In the genomic region with DNA sequence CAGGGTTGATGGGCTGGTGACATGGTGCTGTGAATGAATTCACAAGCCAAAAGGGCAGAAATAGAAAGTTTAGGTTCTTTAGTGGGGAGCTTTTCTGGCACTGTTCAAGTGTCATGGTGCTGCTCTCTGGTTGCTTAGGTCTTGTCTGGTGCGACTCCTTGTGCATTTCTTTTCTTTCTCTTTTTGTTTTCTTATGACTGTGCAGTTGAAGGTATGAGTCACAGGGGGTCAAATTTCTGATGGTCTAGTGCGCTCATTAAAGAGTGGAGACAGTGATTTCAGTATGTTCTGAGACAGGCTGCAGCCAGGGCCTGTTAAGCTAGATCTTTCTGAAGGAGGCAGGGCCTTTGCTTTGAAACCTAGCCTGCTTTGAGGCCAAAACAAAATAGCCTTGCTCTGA, we compare ENCODE assay signal across 12 mouse cellular contexts. TPM values are rescaled to one million over a fixed set of nuclear protein-coding genes. Genes with fewer than 3 reads are reported as not detected.
DNase-seq lines count a peak whose midpoint lies in the region; ATAC-seq and TF ChIP-seq lines count a peak whose summit lies in the region.
"Had no signal": no experiment of that assay in that cellular context is flagged by ENCODE, and none has a peak within 500 bp of the region (broad histone marks: within the 10 kb centered on the region; RNA-seq: fewer than 3 reads in every experiment).

No protein-coding gene starts in this region.

- H3K4me2 ChIP-seq in kidney, embryonic 15.5 days: peak overlapping the region; percentile 72; the same call in 1 of the 2 replicates
- H3K4me2 ChIP-seq in forebrain, embryonic 14.5 days (ENCODE audit: low read length): peak overlapping the region; percentile 65; the same call in 1 of the 2 replicates
- H3K4me2 ChIP-seq in midbrain, embryonic 12.5 days (replicated peaks): peak overlapping the region; percentile 70
- H3K4me2 ChIP-seq: embryonic facial prominence, embryonic 15.5 days had no signal

- no peaks in the 10 kb centered on the region for H3K9me3 ChIP-seq in kidney, embryonic 15.5 days (replicated peaks)
- no peaks in the 10 kb centered on the region for H3K9me3 ChIP-seq in forebrain, embryonic 14.5 days (replicated peaks; ENCODE audit: control insufficient read depth, low read length)
- H3K9me3 ChIP-seq in midbrain, embryonic 12.5 days: 0 out of 2 replicates have a peak, but pooled peaks cover 2% of the 10 kb centered on the region
- H3K9me3 ChIP-seq: embryonic facial prominence, embryonic 15.5 days; limb, embryonic 15.5 days had no signal

- 33% methylated on average over 2 of the region's 2 CpGs for WGBS in kidney, embryonic 15.5 days
- WGBS in forebrain, embryonic 14.5 days: 54% methylated on average over 2 of the region's 2 CpGs
- WGBS in midbrain, embryonic 12.5 days: 84% methylated on average over 2 of the region's 2 CpGs

- no peak overlapping the region for H3K4me3 ChIP-seq in kidney, embryonic 15.5 days (replicated peaks)
- H3K4me3 ChIP-seq in C2C12 (ENCODE audit: insufficient read depth, poor library complexity, severe bottlenecking): no peak overlapping the region
- no peak overlapping the region for H3K4me3 ChIP-seq in forebrain, embryonic 14.5 days (ENCODE audit: low read depth, low read length)
- H3K4me3 ChIP-seq in midbrain, embryonic 12.5 days: no peak overlapping the region
- H3K4me3 ChIP-seq: embryonic facial prominence, embryonic 15.5 days; limb, embryonic 15.5 days had no signal

- peaks cover 39% of the 10 kb centered on the region for H3K79me3 ChIP-seq in C2C12 (ENCODE audit: low read depth)

- no peaks in the 10 kb centered on the region for H3K27me3 ChIP-seq in kidney, embryonic 15.5 days
- H3K27me3 ChIP-seq in C2C12 (ENCODE audit: control insufficient read depth, insufficient read depth, insufficient read length): no peaks in the 10 kb centered on the region
- no peaks in the 10 kb centered on the region for H3K27me3 ChIP-seq in forebrain, embryonic 14.5 days (replicated peaks; ENCODE audit: control insufficient read depth, insufficient read depth, low read length)
- peaks cover 5% of the 10 kb centered on the region; the same call in 1 of the 2 replicates for H3K27me3 ChIP-seq in midbrain, embryonic 12.5 days
- H3K27me3 ChIP-seq: embryonic facial prominence, embryonic 15.5 days; limb, embryonic 15.5 days had no signal

- H3K27ac ChIP-seq in kidney, embryonic 15.5 days: no peak overlapping the region
- no peak overlapping the region for H3K27ac ChIP-seq in forebrain, embryonic 14.5 days (ENCODE audit: low read depth, low read length)
- H3K27ac ChIP-seq in midbrain, embryonic 12.5 days (replicated peaks): no peak overlapping the region
- H3K27ac ChIP-seq: embryonic facial prominence, embryonic 15.5 days; limb, embryonic 15.5 days had no signal

- ATAC-seq in kidney, embryonic 15.5 days (replicated peaks; ENCODE audit: low FRiP score): no peak
- no peak for ATAC-seq in forebrain, embryonic 14.5 days
- ATAC-seq in midbrain, embryonic 12.5 days (ENCODE audit: low FRiP score, low read depth): no peak

- peaks cover 21% of the 10 kb centered on the region for H3K4me1 ChIP-seq in kidney, embryonic 15.5 days
- peaks cover 16% of the 10 kb centered on the region for H3K4me1 ChIP-seq in forebrain, embryonic 14.5 days (ENCODE audit: control insufficient read depth, insufficient read depth, low read length)
- H3K4me1 ChIP-seq in midbrain, embryonic 12.5 days: peaks cover 21% of the 10 kb centered on the region

- no peak for DNase-seq in kidney, adult 11 months
- DNase-seq in forebrain, embryonic 14.5 days (ENCODE audit: low spot score): no peak
- no peak for DNase-seq in embryo, embryonic 10 days (ENCODE audit: low spot score)
- DNase-seq in ovary, postnatal 10 days (ENCODE audit: low spot score): no peak
- no peak for DNase-seq in adrenal gland, postnatal 10 days
- DNase-seq: adrenal gland, adult 8-10 months; gastrocnemius, postnatal 10 days had no signal

- no peak for TF ChIP-seq CTCF in C2C12 (IDR thresholded peaks at IDR 0.05; ENCODE audit: control insufficient read depth, insufficient read depth, insufficient read length)

- no peak overlapping the region for H3K9ac ChIP-seq in kidney, embryonic 15.5 days
- no peak overlapping the region for H3K9ac ChIP-seq in forebrain, embryonic 14.5 days (ENCODE audit: low read length)
- no peak overlapping the region for H3K9ac ChIP-seq in midbrain, embryonic 12.5 days (replicated peaks)
- H3K9ac ChIP-seq: embryonic facial prominence, embryonic 15.5 days; limb, embryonic 15.5 days had no signal

- no peak overlapping the region for H3ac ChIP-seq in C2C12 (ENCODE audit: control insufficient read depth, insufficient read length, low read depth)

- H3K79me2 ChIP-seq in C2C12 (ENCODE audit: control insufficient read depth, insufficient read depth): peaks cover 69% of the 10 kb centered on the region

- no peaks in the 10 kb centered on the region for H3K36me3 ChIP-seq in kidney, embryonic 15.5 days
- no peaks in the 10 kb centered on the region for H3K36me3 ChIP-seq in C2C12 (ENCODE audit: control insufficient read depth, insufficient read depth)
- no peaks in the 10 kb centered on the region for H3K36me3 ChIP-seq in forebrain, embryonic 14.5 days (ENCODE audit: control insufficient read depth, insufficient read depth, low read length)
- H3K36me3 ChIP-seq in midbrain, embryonic 12.5 days: no peaks in the 10 kb centered on the region
- H3K36me3 ChIP-seq: embryonic facial prominence, embryonic 15.5 days; limb, embryonic 15.5 days had no signal

TF ChIP-seq in C2C12, 6 proteins besides CTCF, POLR2A, EP300 and RAD21:
- no peak for TF ChIP-seq USF1 (IDR thresholded peaks at IDR 0.05; ENCODE audit: low read depth)
- TF ChIP-seq FOSL1 (IDR thresholded peaks at IDR 0.05; ENCODE audit: insufficient read depth, low read length, poor library complexity, severe bottlenecking): peak; percentile 50
TF ChIP-seq in C2C12: peak in this region for 1.

RNA-seq across cellular contexts. Expression of a gene that starts 2.8 kb away (rescaled TPM):
- polyA plus RNA-seq in kidney, embryonic 15.5 days (2015; fragmentation: Nextera tagmentation; extraction: Ambion mirVana): 5.3 and 6.1 TPM in 2 replicates
- polyA plus RNA-seq in C2C12 (2012; fragmentation: generic; extraction: Trizol): 1.4 TPM
- polyA plus RNA-seq in forebrain, embryonic 14.5 days (2014; fragmentation: Nextera tagmentation; extraction: Ambion mirVana): 3.8 and 4.3 TPM in 2 replicates
- 10.3 and 11.4 TPM in 2 replicates for polyA plus RNA-seq in midbrain, embryonic 12.5 days (2016; fragmentation: Nextera tagmentation; extraction: Ambion mirVana)
- 1 to 10 TPM; 4.4 to 9.4 TPM for total RNA-seq in adrenal gland, postnatal 10 days (2021)
